ENCODE assay signal across 8 mouse cellular contexts in the genomic region with DNA sequence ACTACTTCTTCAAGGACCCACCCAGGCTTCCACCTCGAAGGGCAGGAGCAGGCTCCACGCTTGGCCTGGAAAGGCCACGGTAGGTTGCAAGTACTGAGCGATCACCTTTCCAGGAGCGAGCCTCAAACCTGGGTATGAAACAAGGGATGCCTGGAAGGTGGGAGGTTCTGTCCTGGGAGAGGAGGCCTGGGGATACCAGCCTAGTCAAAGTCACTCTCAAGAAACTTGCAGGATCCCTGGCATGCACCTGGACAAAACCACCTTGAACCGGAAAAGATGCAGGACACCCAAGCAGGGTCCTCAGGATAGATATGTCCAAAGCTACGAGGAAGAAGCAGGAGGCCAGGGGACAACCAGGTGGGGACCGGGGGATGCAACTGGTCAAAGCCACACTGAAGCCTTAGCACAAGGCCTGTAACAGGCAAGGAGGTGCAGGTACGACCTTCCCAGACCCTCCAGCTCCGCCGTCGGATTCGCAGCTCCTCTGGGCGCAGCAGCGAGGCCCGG. TPM values are rescaled to one million over a fixed set of nuclear protein-coding genes. Genes with fewer than 3 reads are reported as not detected.
DNase-seq lines count a peak whose midpoint lies in the region; ATAC-seq and TF ChIP-seq lines count a peak whose summit lies in the region.

No protein-coding gene starts in this region.

- TF ChIP-seq CTCF in bone marrow macrophage, adult 2 months (IDR thresholded peaks at IDR 0.05; ENCODE audit: low read depth, low read length) = no peak

- peak overlapping the region; percentile 81 for H3K4me2 ChIP-seq in heart, embryonic 12.5 days
- peak overlapping the region; percentile 86 for H3K4me2 ChIP-seq in hindbrain, embryonic 15.5 days
- peak overlapping the region; percentile 97 for H3K4me2 ChIP-seq in midbrain, embryonic 14.5 days (ENCODE audit: low read length)

- no peak for DNase-seq in heart, postnatal 14 days
- no peak for DNase-seq in midbrain, embryonic 14.5 days
- no peak for DNase-seq in gastrocnemius, adult 8-10 months (ENCODE audit: low spot score in 2 of 2)
- DNase-seq in adrenal gland, adult 8-10 months = no peak
- DNase-seq in left cerebral cortex, adult 18-20 months (ENCODE audit: low spot score in 2 of 2) = no peak

- 7% methylated on average over 16 of the region's 16 CpGs for WGBS in heart, embryonic 12.5 days
- WGBS in hindbrain, embryonic 15.5 days = 12% methylated on average over 16 of the region's 16 CpGs
- 9% methylated on average over 16 of the region's 16 CpGs for WGBS in midbrain, embryonic 14.5 days

- H3K9me3 ChIP-seq in heart, embryonic 12.5 days (replicated peaks) = no peaks in the 10 kb centered on the region
- H3K9me3 ChIP-seq in hindbrain, embryonic 15.5 days = no peaks in the 10 kb centered on the region
- no peaks in the 10 kb centered on the region for H3K9me3 ChIP-seq in midbrain, embryonic 14.5 days (ENCODE audit: control insufficient read depth, low read length)

- no peak for ATAC-seq in heart, embryonic 12.5 days (ENCODE audit: insufficient number of reproducible peaks, low FRiP score)
- ATAC-seq in hindbrain, embryonic 15.5 days (ENCODE audit: low FRiP score, low read depth) = no peak
- ATAC-seq in midbrain, embryonic 14.5 days (ENCODE audit: low FRiP score, low TSS enrichment) = 0 out of 2 replicates have a peak, but pooled peaks have one; percentile 8

- peak overlapping the region; percentile 89 for H3K4me3 ChIP-seq in heart, embryonic 12.5 days
- H3K4me3 ChIP-seq in bone marrow macrophage, adult 2 months (ENCODE audit: insufficient read depth, low read length) = peak overlapping the region; percentile 86
- H3K4me3 ChIP-seq in hindbrain, embryonic 15.5 days = peak overlapping the region; percentile 70
- H3K4me3 ChIP-seq in midbrain, embryonic 14.5 days (replicated peaks; ENCODE audit: low read depth, low read length) = peak overlapping the region; percentile 91

- TF ChIP-seq POLR2A in bone marrow macrophage, adult 2 months (IDR thresholded peaks at IDR 0.05; ENCODE audit: borderline replicate concordance, low read depth, low read length) = no peak

- H3K27me3 ChIP-seq in heart, embryonic 12.5 days (replicated peaks) = 0 out of 2 replicates have a peak, but pooled peaks cover 5% of the 10 kb centered on the region
- no peaks in the 10 kb centered on the region for H3K27me3 ChIP-seq in hindbrain, embryonic 15.5 days
- H3K27me3 ChIP-seq in midbrain, embryonic 14.5 days (ENCODE audit: control insufficient read depth, insufficient read depth, low read length) = no peaks in the 10 kb centered on the region

- intact Hi-C loops in heart, postnatal 14 days (cut with DNase I) = no loop called here

- H3K9ac ChIP-seq in heart, embryonic 12.5 days = peak overlapping the region; percentile 94
- peak overlapping the region; percentile 76 for H3K9ac ChIP-seq in hindbrain, embryonic 15.5 days
- peak overlapping the region; percentile 84 for H3K9ac ChIP-seq in midbrain, embryonic 14.5 days (replicated peaks; ENCODE audit: low read length)

- H3K27ac ChIP-seq in heart, embryonic 12.5 days (ENCODE audit: poor library complexity, severe bottlenecking) = peak overlapping the region; percentile 91
- no peak overlapping the region for H3K27ac ChIP-seq in bone marrow macrophage, adult 2 months (ENCODE audit: insufficient read depth, low read depth, low read length)
- H3K27ac ChIP-seq in hindbrain, embryonic 15.5 days (replicated peaks) = peak overlapping the region; percentile 87
- peak overlapping the region; percentile 92 for H3K27ac ChIP-seq in midbrain, embryonic 14.5 days (replicated peaks; ENCODE audit: low read depth, low read length)

- peaks cover 15% of the 10 kb centered on the region for H3K36me3 ChIP-seq in heart, embryonic 12.5 days
- peaks cover 14% of the 10 kb centered on the region for H3K36me3 ChIP-seq in hindbrain, embryonic 15.5 days
- H3K36me3 ChIP-seq in midbrain, embryonic 14.5 days (ENCODE audit: control insufficient read depth, insufficient read depth, low read length) = peaks cover 14% of the 10 kb centered on the region

- H3K4me1 ChIP-seq in heart, embryonic 12.5 days (replicated peaks) = peaks cover 39% of the 10 kb centered on the region
- H3K4me1 ChIP-seq in bone marrow macrophage, adult 2 months (ENCODE audit: control insufficient read depth, insufficient read depth, low read length) = peaks cover 31% of the 10 kb centered on the region
- H3K4me1 ChIP-seq in hindbrain, embryonic 15.5 days (replicated peaks) = peaks cover 39% of the 10 kb centered on the region
- peaks cover 24% of the 10 kb centered on the region for H3K4me1 ChIP-seq in midbrain, embryonic 14.5 days (ENCODE audit: control insufficient read depth, insufficient read depth, low read length)

RNA-seq across cellular contexts. Expression of gene Rnf126, which starts 0.7 kb away (rescaled TPM):
- polyA plus RNA-seq in heart, embryonic 12.5 days (2016; fragmentation: Nextera tagmentation; extraction: Ambion mirVana) = 78.7 and 78.9 TPM in 2 replicates
- 10 to 100 TPM; 25.9 to 26.7 TPM for total RNA-seq in heart, postnatal 14 days (2021)
- 23.3 and 27.6 TPM in 2 replicates for polyA plus RNA-seq in bone marrow macrophage, adult 2 months (2012; ENCODE audit: insufficient read depth, insufficient read length, missing spikeins)
- polyA plus RNA-seq in hindbrain, embryonic 15.5 days (2015; fragmentation: Nextera tagmentation; extraction: Ambion mirVana) = 103 and 125 TPM in 2 replicates
- 92.8 and 94.6 TPM in 2 replicates for polyA plus RNA-seq in midbrain, embryonic 14.5 days (2014; fragmentation: Nextera tagmentation; extraction: Ambion mirVana)
- 10 to 100 TPM; 51.9 to 80.5 (median 53.3) TPM for total RNA-seq in gastrocnemius, adult 8-10 months (2022)
- total RNA-seq in adrenal gland, adult 8-10 months (2022) = 10 to 100 TPM; 45.2 to 61.9 (median 50.8) TPM
- 10 to 100 TPM; 86.7 to 98.4 TPM for total RNA-seq in left cerebral cortex, adult 18-20 months (2021)

RNA-seq across cellular contexts. Expression of gene Fstl3, which starts 11.0 kb away (rescaled TPM):
- 21.1 and 21.9 TPM in 2 replicates for polyA plus RNA-seq in heart, embryonic 12.5 days (2016; fragmentation: Nextera tagmentation; extraction: Ambion mirVana)
- 1 to 10 TPM; 2.8 to 3.4 TPM for total RNA-seq in heart, postnatal 14 days (2021)
- 1.0 and 1.1 TPM in 2 replicates for polyA plus RNA-seq in bone marrow macrophage, adult 2 months (2012; ENCODE audit: insufficient read depth, insufficient read length, missing spikeins)
- 2.3 and 2.5 TPM in 2 replicates for polyA plus RNA-seq in hindbrain, embryonic 15.5 days (2015; fragmentation: Nextera tagmentation; extraction: Ambion mirVana)
- 0.80 and 1.5 TPM in 2 replicates for polyA plus RNA-seq in midbrain, embryonic 14.5 days (2014; fragmentation: Nextera tagmentation; extraction: Ambion mirVana)
- 1 to 10 TPM in 2 of 4 experiments, under 1 TPM in 2; 0.73 to 1.2 (median 1.1) TPM for total RNA-seq in gastrocnemius, adult 8-10 months (2022)
- 10 to 100 TPM in 2 of 4 experiments, 1 to 10 TPM in 2; 8.8 to 55.0 (median 26.2) TPM for total RNA-seq in adrenal gland, adult 8-10 months (2022)
- total RNA-seq in left cerebral cortex, adult 18-20 months (2021) = 1 to 10 TPM; 2.7 to 3.2 TPM

RNA-seq across cellular contexts. Expression of gene Fgf22, which starts 11.2 kb away (rescaled TPM):
- 0.22 and 0.38 TPM in 2 replicates for polyA plus RNA-seq in heart, embryonic 12.5 days (2016; fragmentation: Nextera tagmentation; extraction: Ambion mirVana)
- total RNA-seq in heart, postnatal 14 days (2021) = not detected
- not detected in 2 replicates for polyA plus RNA-seq in bone marrow macrophage, adult 2 months (2012; ENCODE audit: insufficient read depth, insufficient read length, missing spikeins)
- 2.2 and 2.4 TPM in 2 replicates for polyA plus RNA-seq in hindbrain, embryonic 15.5 days (2015; fragmentation: Nextera tagmentation; extraction: Ambion mirVana)
- polyA plus RNA-seq in midbrain, embryonic 14.5 days (2014; fragmentation: Nextera tagmentation; extraction: Ambion mirVana) = 0.87 and 1.0 TPM in 2 replicates
- not detected for total RNA-seq in gastrocnemius, adult 8-10 months (2022)
- total RNA-seq in adrenal gland, adult 8-10 months (2022) = 1 to 10 TPM in 2 of 4 experiments, under 1 TPM in 1, not detected in 1; 0.38 to 1.2 (median 1.1) TPM
- 1 to 10 TPM; 4.3 to 5.6 TPM for total RNA-seq in left cerebral cortex, adult 18-20 months (2021)

RNA-seq across cellular contexts. Expression of gene Polrmt, which starts 19.7 kb away (rescaled TPM):
- polyA plus RNA-seq in heart, embryonic 12.5 days (2016; fragmentation: Nextera tagmentation; extraction: Ambion mirVana) = 35.4 and 35.9 TPM in 2 replicates
- total RNA-seq in heart, postnatal 14 days (2021) = 10 to 100 TPM; 45.3 to 46.8 TPM
- 18.8 and 19.8 TPM in 2 replicates for polyA plus RNA-seq in bone marrow macrophage, adult 2 months (2012; ENCODE audit: insufficient read depth, insufficient read length, missing spikeins)
- polyA plus RNA-seq in hindbrain, embryonic 15.5 days (2015; fragmentation: Nextera tagmentation; extraction: Ambion mirVana) = 37.0 and 43.0 TPM in 2 replicates
- 35.9 and 39.8 TPM in 2 replicates for polyA plus RNA-seq in midbrain, embryonic 14.5 days (2014; fragmentation: Nextera tagmentation; extraction: Ambion mirVana)
- total RNA-seq in gastrocnemius, adult 8-10 months (2022) = 10 to 100 TPM; 34.1 to 47.2 (median 38.3) TPM
- total RNA-seq in adrenal gland, adult 8-10 months (2022) = 10 to 100 TPM; 58.5 to 79.0 (median 70.8) TPM
- 10 to 100 TPM; 50.6 to 55.3 TPM for total RNA-seq in left cerebral cortex, adult 18-20 months (2021)

RNA-seq across cellular contexts. Expression of gene Prss57, which starts 24.7 kb away (rescaled TPM):
- 0.24 TPM in 1 of 2 replicates, not detected in the other for polyA plus RNA-seq in heart, embryonic 12.5 days (2016; fragmentation: Nextera tagmentation; extraction: Ambion mirVana)
- under 1 TPM in 1 of 2 experiments, not detected in 1; 0.51 TPM for total RNA-seq in heart, postnatal 14 days (2021)
- polyA plus RNA-seq in bone marrow macrophage, adult 2 months (2012; ENCODE audit: insufficient read depth, insufficient read length, missing spikeins) = not detected in 2 replicates
- polyA plus RNA-seq in hindbrain, embryonic 15.5 days (2015; fragmentation: Nextera tagmentation; extraction: Ambion mirVana) = 0.27 and 0.28 TPM in 2 replicates
- polyA plus RNA-seq in midbrain, embryonic 14.5 days (2014; fragmentation: Nextera tagmentation; extraction: Ambion mirVana) = 0.30 TPM in 1 of 2 replicates, not detected in the other
- not detected for total RNA-seq in gastrocnemius, adult 8-10 months (2022)
- total RNA-seq in adrenal gland, adult 8-10 months (2022) = under 1 TPM in 2 of 4 experiments, not detected in 2; 0.13 to 0.38 TPM
- total RNA-seq in left cerebral cortex, adult 18-20 months (2021) = under 1 TPM; 0.63 to 0.72 TPM
